Mouse (Mus musculus): ENCODE data around the gene Cdhr5. TPM values are rescaled to one million over a fixed set of nuclear protein-coding genes. Genes with fewer than 3 reads are reported as not detected.
A peak's percentile ranks its signal among the peaks of the same experiment; 100 is the strongest.

The Cdhr5 gene
- polyA plus RNA-seq (2012; rRNA removed): 536 and 1,345 TPM in 2 replicates

DNA sequence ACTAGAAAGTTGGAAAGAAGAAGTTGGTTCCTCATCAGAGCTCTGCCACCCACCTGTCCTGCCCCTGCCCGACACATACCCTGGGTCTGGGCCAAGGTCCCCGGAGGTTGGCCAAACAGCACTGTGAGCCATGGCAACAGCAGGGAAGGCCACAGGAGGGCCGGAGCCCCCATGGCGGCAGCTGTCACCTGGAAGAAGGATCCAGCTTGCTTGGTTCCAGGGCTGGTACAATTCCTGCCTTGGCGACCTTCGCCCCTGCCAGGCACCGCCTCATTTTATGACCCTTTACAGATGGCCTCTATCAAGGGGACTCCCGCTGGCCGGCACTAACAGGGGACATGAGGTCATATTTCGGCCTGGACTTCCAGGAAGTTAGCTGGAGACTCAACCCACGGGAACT lies at the start of gene Cdhr5:
Gene Cdhr5 (minus strand): TSS at position 241 of the 400 bp plus-strand sequence.
- H3K4me1 ChIP-seq (ENCODE audit: control insufficient read depth, insufficient read depth, insufficient read length, low read length): peaks cover 26% of the 10 kb centered on the region
- WGBS: 22% methylated on average over 11 of the region's 11 CpGs
- peaks cover 37% of the 10 kb centered on the region for H3K36me3 ChIP-seq (ENCODE audit: control insufficient read depth, insufficient read depth, low read length)
- TF ChIP-seq CTCF (IDR thresholded peaks at IDR 0.05; ENCODE audit: extremely low read depth, insufficient read length, insufficient replicate concordance, low read depth, low read length): no peak
- peak; percentile 88 for TF ChIP-seq POLR2A (IDR thresholded peaks at IDR 0.05; ENCODE audit: low read depth, low read length)
- H3K4me3 ChIP-seq (ENCODE audit: low read depth, low read length): peak within 1 kb of the TSS; percentile 79
- H3K27me3 ChIP-seq (ENCODE audit: control insufficient read depth, insufficient read depth, low read length): no peaks in the 10 kb centered on the region
- peak within 1 kb of the TSS; percentile 95 for H3K27ac ChIP-seq (ENCODE audit: insufficient read depth, low read depth, low read length)

DNA sequence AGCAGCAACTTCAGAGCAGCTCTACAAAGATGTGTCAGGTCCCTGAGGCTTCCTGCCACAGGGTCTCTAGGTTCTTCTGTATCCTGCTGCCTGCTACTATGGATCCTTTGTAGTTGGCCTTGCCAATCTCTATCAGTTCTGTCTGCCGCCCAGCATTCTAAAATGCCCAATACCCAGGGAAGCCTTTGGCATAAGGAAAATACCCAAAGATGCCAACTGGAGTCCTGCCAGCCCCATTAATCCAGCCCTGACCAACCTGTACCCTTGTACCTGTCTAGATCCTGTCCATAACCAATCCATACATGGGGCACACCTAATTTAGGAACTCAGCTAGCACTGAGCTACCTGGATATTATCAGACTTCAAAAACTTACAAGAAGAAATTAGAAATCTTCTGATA lies 48.1 kb upstream of the Cdhr5 start:
- H3K4me1 ChIP-seq (ENCODE audit: control insufficient read depth, insufficient read depth, insufficient read length, low read length): peaks cover 14% of the 10 kb centered on the region
- H3K27me3 ChIP-seq (ENCODE audit: control insufficient read depth, insufficient read depth, low read length): no peaks in the 10 kb centered on the region
- peaks cover 32% of the 10 kb centered on the region for H3K36me3 ChIP-seq (ENCODE audit: control insufficient read depth, insufficient read depth, low read length)
- H3K27ac ChIP-seq (ENCODE audit: insufficient read depth, low read depth, low read length): no peak overlapping the region
- TF ChIP-seq CTCF (IDR thresholded peaks at IDR 0.05; ENCODE audit: extremely low read depth, insufficient read length, insufficient replicate concordance, low read depth, low read length): no peak
- no peak for TF ChIP-seq POLR2A (IDR thresholded peaks at IDR 0.05; ENCODE audit: low read depth, low read length)
- H3K4me3 ChIP-seq (ENCODE audit: low read depth, low read length): no peak overlapping the region
- 19% methylated on average over 1 of the region's 1 CpGs for WGBS

DNA sequence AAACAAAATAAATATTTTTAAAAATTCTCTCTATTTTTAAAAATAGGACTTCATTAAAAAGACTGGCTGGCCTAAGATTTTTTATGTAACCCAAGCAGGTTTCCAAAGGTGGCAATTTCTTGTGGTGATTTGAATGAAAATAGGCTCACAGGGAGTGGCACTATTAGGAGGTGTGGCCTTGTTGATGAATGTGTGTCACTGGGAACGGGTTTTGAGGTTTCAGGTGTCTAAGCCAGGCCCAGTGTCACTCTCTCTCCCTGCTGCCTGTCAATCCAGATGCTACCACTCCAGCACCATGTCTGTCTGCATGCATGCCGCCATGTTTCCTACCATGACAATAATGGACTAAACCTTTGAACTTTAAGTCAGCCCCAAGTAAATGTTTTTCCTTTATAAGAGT lies 42.9 kb upstream of the Cdhr5 start:
- no peak overlapping the region for H3K27ac ChIP-seq (ENCODE audit: insufficient read depth, low read depth, low read length)
- TF ChIP-seq CTCF (IDR thresholded peaks at IDR 0.05; ENCODE audit: extremely low read depth, insufficient read length, insufficient replicate concordance, low read depth, low read length) (no peak), POLR2A (IDR thresholded peaks at IDR 0.05; ENCODE audit: low read depth, low read length) (no peak)
- H3K27me3 ChIP-seq (ENCODE audit: control insufficient read depth, insufficient read depth, low read length): no peaks in the 10 kb centered on the region
- H3K4me3 ChIP-seq (ENCODE audit: low read depth, low read length): no peak overlapping the region
- H3K36me3 ChIP-seq (ENCODE audit: control insufficient read depth, insufficient read depth, low read length): peaks cover 50% of the 10 kb centered on the region
- no peaks in the 10 kb centered on the region; the same call in 1 of the 2 replicates for H3K4me1 ChIP-seq (ENCODE audit: control insufficient read depth, insufficient read depth, insufficient read length, low read length)
- 69% methylated on average over 2 of the region's 2 CpGs for WGBS

DNA sequence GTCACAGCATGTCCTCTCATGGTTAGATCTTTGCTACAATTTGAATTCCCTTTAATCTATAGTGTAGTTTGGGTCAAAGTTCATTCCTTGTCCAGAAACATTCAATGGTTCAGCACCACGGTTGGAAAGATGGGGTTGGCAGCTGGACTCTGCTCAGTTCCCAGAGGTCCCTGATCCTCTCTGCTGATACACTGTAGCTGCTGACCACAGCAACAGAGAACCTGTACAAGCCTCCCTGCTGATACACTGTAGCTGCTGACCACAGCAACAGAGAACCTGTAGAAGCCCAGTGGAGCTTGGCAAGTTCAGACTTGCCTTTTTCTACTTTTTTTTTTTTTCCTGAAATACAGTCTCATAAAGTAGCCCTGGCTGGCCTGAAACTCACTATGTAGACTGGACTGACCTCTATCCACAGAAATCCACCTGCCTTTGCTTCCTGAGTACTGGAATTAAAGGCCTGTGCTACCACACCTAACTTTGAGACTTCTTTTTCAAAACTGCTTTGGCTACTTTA lies 41.1 kb upstream of the Cdhr5 start:
- 27% methylated on average over 1 of the region's 1 CpGs for WGBS
- peaks cover 57% of the 10 kb centered on the region for H3K36me3 ChIP-seq (ENCODE audit: control insufficient read depth, insufficient read depth, low read length)
- TF ChIP-seq CTCF (IDR thresholded peaks at IDR 0.05; ENCODE audit: extremely low read depth, insufficient read length, insufficient replicate concordance, low read depth, low read length) (no peak), POLR2A (IDR thresholded peaks at IDR 0.05; ENCODE audit: low read depth, low read length) (no peak)

DNA sequence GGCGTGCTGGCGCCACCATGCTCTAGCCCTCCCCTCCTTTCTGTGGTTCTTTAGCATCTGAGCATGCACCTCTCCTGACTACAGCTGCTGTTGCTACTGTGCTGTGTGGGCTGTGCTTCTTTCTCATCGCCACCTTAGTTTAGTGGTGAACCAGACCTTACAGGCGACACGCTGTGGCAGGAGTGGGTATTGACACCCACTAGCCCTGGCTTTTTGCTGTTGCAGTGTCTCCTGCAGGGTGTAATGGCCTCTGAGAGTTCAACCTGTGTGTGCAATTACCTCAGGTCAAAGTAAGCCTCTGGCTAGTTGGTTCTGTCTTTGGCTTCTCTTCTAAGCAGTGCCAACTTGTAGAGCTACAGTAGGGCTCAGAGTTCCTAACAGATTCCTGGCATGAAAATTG lies 39.4 kb upstream of the Cdhr5 start:
- H3K27ac ChIP-seq (ENCODE audit: insufficient read depth, low read depth, low read length): no peak overlapping the region; the same call in 1 of the 2 replicates
- no peak overlapping the region for H3K4me3 ChIP-seq (ENCODE audit: low read depth, low read length)
- peaks cover 52% of the 10 kb centered on the region for H3K36me3 ChIP-seq (ENCODE audit: control insufficient read depth, insufficient read depth, low read length)
- WGBS: 63% methylated on average over 5 of the region's 5 CpGs
- H3K4me1 ChIP-seq (ENCODE audit: control insufficient read depth, insufficient read depth, insufficient read length, low read length): no peaks in the 10 kb centered on the region; the same call in 1 of the 2 replicates
- TF ChIP-seq CTCF (IDR thresholded peaks at IDR 0.05; ENCODE audit: extremely low read depth, insufficient read length, insufficient replicate concordance, low read depth, low read length): peak; percentile 62; the same call in 1 of the 2 replicates
- no peak for TF ChIP-seq POLR2A (IDR thresholded peaks at IDR 0.05; ENCODE audit: low read depth, low read length)
- H3K27me3 ChIP-seq (ENCODE audit: control insufficient read depth, insufficient read depth, low read length): no peaks in the 10 kb centered on the region

More for the DNA sequence above, 41.1 kb upstream of the Cdhr5 start:
- Histone ChIP-seq H3K4me1 (ENCODE audit: control insufficient read depth, insufficient read depth, insufficient read length, low read length) (no peaks in the 10 kb centered on the region; the same call in 1 of the 2 replicates), H3K4me3 (ENCODE audit: low read depth, low read length) (no peak overlapping the region), H3K27ac (ENCODE audit: insufficient read depth, low read depth, low read length) (peak overlapping the region; percentile 87), H3K27me3 (ENCODE audit: control insufficient read depth, insufficient read depth, low read length) (no peaks in the 10 kb centered on the region)

DNA sequence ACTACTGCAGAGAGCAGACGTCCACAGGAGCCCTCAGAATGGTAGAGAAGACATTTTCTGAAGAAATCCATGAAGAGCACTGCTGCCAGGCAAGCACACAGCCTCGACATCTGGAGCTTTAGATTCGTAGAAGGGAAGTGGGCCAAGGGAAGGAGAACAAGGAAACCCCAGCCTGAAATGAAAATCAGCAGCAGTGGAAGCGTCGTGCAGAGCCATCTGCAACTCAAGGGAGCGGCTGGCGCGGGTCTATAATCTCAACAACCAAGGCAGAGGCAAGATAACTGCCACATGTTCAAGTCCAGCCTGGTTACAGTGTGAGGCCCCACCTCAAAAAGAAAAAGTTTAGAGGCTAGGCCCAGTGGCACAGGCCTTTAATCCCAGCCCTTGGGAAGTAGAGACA lies 38.5 kb upstream of the Cdhr5 start:
- no peak overlapping the region for H3K4me3 ChIP-seq (ENCODE audit: low read depth, low read length)
- H3K27ac ChIP-seq (ENCODE audit: insufficient read depth, low read depth, low read length): no peak overlapping the region
- TF ChIP-seq POLR2A (IDR thresholded peaks at IDR 0.05; ENCODE audit: low read depth, low read length) (no peak), CTCF (IDR thresholded peaks at IDR 0.05; ENCODE audit: extremely low read depth, insufficient read length, insufficient replicate concordance, low read depth, low read length) (no peak)
- H3K4me1 ChIP-seq (ENCODE audit: control insufficient read depth, insufficient read depth, insufficient read length, low read length): no peaks in the 10 kb centered on the region; the same call in 1 of the 2 replicates
- H3K27me3 ChIP-seq (ENCODE audit: control insufficient read depth, insufficient read depth, low read length): no peaks in the 10 kb centered on the region
- H3K36me3 ChIP-seq (ENCODE audit: control insufficient read depth, insufficient read depth, low read length): peaks cover 51% of the 10 kb centered on the region
- 83% methylated on average over 8 of the region's 8 CpGs for WGBS

DNA sequence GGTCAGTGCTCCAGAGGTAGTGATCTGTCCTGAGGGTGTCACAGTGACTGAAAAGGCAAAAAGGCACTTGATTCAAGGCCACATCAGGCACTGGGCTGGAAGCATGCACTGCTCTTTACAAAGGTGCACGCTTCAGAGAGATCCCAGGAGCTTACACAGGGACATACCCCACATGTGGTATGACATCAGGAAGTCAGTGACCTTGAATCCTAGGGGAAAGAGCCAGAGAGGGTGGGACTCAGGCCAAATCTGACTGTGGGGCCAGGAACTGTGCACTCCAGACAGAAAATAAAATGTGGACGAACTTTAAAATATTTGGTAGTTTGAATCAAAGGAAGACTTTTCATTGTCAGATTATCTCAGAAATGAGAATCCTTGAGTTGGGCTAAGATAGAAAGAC lies 37.8 kb upstream of the Cdhr5 start:
- H3K4me1 ChIP-seq (ENCODE audit: control insufficient read depth, insufficient read depth, insufficient read length, low read length): no peaks in the 10 kb centered on the region; the same call in 1 of the 2 replicates
- no peaks in the 10 kb centered on the region for H3K27me3 ChIP-seq (ENCODE audit: control insufficient read depth, insufficient read depth, low read length)
- no peak overlapping the region for H3K4me3 ChIP-seq (ENCODE audit: low read depth, low read length)
- peaks cover 53% of the 10 kb centered on the region for H3K36me3 ChIP-seq (ENCODE audit: control insufficient read depth, insufficient read depth, low read length)
- no peak overlapping the region for H3K27ac ChIP-seq (ENCODE audit: insufficient read depth, low read depth, low read length)
- TF ChIP-seq POLR2A (IDR thresholded peaks at IDR 0.05; ENCODE audit: low read depth, low read length) (no peak), CTCF (IDR thresholded peaks at IDR 0.05; ENCODE audit: extremely low read depth, insufficient read length, insufficient replicate concordance, low read depth, low read length) (no peak)
- WGBS: 83% methylated on average over 2 of the region's 2 CpGs

All from small intestine, adult 2 months (tissue).